Mouse (Mus musculus) monocyte, adult 2 months (primary cell): ENCODE results near the gene Slc25a28.

ENCODE experiments used
- DNase-seq, 2 experiments: peaks; one replicate each; pipeline ENCODE4 v3.0.0; 2022; ENCODE audit warnings: low spot score in 2 of 2, low read depth in 1 of 2

Slc25a28 gene

DNA sequence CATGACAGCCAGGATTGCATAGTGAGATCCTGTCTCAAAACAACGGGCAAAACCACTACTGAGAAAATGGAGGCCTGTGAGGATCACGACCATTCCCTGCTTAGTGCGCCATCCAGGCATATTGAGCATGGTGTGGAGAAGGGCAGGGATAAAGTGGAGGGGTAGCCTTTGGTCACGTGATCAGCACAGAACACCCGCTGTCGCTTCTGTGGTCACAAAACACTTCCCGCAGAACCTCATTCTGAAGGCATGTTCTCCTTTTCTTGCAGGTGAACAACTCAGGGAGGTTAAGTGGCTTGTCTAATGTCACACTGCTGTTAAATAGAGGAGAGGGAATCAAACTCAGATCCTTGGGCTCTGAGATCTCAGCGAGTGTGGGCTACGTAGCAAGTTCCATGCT is 29.2 kb downstream of the Slc25a28 start:
- no peak for DNase-seq

DNA sequence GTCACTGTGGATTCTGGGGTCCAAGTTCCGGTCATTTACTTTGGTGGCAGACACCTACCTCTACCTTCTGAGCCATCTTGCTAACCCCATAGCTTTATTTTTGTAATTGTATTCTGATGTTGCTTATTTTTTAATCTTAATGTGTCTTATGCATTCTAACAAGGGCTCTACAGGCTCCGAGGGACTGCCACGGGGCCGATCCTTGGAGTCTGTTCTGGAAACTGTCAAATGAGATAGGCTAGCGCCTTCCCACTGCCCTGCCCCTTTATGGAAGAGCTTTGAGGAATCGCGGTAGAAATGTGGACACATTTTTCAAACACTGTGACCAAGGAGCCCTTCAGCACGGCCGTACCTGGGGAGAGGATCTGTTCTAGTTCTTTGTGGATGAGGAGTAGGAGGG is 31.8 kb downstream of the Slc25a28 start:
- DNase-seq = no peak

DNA sequence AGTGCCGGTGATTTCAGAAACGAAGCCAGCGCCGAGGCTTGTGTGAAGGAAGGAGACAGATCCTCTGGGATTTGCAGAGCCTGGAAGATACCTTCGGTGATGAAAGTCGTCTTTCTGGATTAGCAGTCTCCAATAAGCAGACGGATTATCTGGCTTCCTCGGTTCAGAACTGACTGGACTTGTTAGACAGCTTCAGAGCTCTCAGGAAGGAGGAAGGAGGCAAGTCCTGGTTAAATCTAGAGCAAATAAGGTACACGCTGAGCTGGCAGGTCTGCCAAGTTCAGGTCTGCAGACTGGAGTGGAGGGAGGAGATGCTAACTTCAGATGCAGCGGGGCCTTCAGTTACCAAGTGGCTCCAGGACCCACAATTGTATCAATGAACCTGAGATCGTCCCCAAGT is 32.8 kb downstream of the Slc25a28 start:
- no peak for DNase-seq

DNA sequence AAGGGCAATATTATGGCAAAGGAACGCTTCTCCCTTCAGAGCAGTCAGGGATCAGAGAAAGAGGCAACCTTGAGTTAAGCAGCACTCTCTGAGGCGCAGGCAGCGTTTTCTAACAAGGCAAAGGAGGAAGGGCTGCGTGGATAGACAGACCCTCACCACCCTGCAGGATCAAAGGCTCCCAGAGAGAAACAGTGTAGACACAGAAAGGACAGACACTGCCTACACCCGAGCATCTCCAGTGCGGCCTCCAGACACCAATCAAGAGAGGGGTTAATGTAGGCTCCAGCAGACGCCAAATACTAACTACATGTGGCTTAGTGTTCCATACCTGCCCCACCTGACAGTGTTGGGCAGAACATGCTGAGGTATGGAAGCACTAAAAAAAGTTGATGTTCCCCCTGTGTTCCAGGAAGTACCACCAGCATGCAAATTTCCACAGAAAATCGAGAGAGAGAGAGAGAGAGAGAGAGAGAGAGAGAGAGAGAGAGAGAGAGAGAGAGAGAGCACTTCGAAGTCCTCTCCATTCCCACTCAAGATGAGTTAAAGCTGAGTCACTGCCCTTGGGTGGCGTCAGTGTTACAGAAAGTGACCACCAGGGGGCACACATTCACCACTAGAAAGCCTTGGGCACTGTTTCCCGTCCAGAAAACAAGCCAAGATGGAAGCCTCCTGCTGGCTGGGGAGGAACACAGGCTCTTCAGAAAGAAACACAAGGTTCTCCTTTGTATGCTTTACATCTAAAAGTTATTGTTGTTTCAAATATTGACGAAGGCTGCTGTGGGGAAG is 44.0 kb downstream of the Slc25a28 start:
- DNase-seq = peak; percentile 42 to 77

DNA sequence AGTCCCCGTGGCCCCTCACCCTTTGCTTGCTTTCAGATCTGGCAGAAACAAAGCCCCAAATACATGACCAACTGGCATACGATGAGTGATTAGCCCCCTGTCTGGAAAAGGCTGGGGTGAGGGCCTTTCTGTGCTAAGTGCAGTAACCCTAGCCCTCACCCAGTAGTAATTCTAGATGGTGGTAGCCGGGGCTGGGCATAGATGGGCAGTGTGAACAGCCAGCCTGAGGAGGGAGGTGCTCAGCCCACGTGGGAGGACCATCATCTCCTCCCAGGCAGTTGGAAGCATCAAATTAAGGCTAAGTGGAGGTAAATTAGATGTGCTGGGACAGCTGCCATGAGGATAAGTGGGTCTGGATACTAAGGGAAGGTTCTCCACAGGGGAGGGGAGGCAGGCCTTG is 45.6 kb downstream of the Slc25a28 start:
- DNase-seq = no peak

DNA sequence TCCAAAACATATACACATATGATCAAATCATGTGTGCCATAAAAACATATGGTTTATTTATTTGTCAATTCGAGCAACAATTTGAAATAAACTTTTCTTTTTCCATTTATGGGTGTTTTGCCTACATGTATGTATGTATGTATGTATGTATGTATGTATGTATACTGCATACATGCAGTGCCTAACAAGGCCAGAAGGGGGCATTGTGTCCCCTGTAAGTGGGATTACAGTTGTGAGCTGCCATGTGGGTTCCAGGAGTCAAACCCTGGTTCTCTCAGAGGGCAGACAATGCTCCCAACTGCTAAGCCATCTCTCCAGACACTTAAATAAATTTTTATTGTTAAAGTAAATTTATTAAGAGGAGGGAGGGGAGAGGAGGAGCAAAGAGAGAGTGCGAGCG is 47.3 kb downstream of the Slc25a28 start:
- no peak for DNase-seq

DNA sequence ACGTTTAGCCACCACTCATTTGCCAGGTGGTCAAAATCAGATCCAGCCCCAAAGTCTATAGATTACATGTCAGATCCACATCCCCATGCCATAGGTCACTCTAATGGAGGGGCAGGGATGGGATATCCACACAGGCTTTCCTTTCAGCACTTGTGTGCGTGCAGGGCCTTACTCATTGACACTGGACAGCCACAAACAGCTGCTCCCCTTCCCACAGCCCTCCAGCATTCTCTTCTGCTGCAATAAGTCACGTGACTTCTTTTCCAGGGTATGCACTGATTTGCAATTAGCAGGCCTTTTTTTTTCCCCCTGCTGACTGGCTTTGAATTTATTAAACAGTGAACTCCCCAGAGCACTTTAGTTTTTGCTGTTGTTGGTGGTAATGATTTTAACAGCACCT is 48.5 kb downstream of the Slc25a28 start:
- DNase-seq = no peak

DNA sequence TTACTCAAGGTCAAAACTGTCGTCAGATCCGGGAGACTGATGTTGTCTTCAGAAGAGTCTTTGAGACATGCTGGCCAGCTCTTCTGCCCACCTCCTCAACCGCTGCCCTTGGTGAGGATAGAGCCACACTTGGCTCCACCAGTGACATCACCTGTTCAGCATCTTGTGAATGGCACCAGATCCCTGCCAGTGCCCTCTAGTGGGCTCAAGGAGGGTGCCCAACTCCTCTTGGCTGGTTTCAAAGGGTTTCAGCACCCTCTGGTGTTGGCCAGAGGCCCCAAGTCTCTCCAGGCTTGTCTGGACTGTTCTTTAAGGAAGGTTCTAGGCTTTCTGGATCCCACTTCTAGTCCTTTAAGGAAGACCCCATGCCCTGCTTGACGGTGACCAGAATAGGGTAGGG is 50.8 kb downstream of the Slc25a28 start:
- DNase-seq = peak in 1 of 2 experiments; percentile 44

DNA sequence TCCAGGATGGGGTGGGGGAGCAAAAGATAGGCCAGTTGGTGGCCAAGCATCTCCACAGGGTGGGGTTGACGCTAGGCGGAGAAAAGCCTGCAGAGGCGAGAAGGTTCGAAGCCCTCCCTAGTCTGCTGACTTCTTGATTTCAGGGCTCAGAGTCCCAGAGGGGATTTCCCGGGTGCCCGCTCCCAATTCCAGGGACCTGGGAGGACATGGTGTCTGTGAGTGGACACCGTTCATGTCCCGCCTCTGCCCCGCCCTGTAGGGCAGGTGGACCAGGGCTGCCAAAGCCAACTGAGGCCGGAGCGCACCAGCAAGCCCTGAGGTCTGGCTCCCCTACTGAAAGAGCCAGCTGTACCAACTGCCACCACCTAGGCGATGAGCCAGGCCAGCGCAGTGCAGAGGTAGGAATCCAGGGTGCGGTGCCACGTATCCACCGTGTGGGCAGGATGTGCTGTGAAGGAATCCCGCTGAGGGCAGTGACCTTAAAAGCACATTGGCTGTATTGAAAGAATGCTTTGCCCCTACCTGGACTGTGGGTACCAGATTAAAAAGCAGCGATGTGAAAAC is 54.7 kb downstream of the Slc25a28 start:
- DNase-seq = no peak

DNA sequence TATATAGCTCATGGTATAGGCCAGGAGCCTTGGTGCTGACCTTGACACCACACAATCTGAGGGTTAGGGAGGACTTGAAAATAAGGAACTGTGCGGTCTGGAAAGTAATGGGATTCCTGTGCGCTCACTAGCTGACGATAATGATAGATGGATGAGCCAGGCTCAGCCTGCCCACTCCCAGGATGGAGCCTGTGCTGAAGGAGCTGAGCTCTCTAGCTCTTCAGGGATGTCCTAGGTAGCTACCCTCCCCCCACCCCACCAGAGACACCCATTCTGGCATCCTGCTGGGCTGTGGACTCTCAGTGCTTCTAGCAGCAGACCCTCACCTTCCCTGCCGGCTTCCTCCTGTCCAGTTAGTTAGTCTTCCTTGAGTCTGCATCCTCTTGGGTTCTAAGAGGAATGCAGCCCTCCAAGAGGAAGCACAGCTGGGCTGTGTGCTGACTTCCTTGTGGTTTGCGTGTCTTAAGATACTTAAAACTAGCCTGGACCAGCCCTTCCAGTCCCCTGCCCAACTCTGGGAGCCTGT is 56.1 kb downstream of the Slc25a28 start:
- DNase-seq = no peak

DNA sequence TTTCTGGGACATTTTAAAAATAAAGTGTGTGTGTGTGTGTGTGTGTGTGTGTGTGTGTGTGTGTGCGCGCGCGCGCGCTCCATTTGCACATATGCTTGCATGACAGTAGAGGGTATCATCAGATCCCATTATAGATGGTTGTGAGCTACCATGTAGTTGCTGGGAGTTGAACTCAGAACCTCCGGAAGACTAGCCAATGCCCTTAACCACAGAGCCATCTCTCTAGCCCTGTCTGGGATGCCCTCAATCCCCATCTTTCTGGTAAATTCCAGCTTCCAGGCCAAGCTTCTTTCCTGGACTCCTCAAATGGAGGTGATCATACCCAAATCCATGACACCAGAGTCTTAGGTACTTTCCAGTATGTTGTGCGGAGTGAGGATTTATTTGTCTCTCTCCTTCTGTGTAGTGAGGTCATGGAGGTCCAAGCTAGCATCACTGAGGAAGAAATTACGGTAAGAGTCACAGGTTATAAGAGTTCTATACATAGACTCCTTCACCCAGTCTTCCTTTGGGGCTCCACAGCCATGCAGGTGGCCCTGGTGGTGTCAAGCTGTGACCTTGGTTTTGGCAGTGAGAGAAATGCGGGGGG is 56.8 kb downstream of the Slc25a28 start:
- DNase-seq = no peak

DNA sequence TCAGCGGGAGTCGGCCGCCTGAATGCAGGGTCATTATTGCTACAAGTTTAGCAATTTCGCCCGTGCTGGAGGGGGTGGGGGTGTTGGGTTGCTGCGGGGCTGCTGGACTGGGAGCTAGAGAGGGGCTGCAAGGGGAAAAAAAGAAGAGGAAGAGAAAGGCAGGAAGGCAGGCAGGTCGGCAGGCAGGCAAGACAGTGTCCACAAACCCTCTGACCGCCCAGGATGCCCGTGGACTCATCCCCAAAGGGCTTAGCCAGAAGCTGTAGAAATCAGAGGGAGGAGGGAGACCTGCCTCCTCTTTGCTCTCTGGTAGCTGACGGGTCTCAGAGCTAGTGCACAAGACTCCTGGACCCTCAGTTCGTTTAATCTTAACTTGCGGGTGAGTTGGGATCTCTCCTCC is 57.8 kb downstream of the Slc25a28 start:
- no peak for DNase-seq

DNA sequence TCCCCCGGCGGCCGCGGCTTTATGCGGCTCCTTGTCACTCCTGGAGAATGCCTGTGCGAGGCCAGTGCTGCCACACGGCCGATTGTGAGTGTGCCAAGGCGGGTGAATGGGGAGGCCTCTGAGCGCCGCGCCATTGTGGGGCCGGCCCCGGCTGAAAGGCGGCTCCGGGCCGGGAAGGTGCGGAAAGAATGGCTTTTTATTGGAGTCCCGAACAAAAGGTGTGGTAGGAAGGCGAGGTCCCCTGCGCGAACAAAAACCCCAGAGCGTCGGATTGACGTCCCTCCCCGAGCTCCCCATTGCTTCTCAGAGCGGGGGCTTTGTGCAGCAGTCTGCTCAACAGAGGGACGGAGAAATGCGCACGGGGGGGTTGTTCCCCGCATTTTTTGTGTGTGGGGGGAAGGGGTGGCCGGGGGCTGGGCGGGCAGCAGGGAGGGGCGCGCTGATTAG is 58.2 kb downstream of the Slc25a28 start:
- DNase-seq = no peak

DNA sequence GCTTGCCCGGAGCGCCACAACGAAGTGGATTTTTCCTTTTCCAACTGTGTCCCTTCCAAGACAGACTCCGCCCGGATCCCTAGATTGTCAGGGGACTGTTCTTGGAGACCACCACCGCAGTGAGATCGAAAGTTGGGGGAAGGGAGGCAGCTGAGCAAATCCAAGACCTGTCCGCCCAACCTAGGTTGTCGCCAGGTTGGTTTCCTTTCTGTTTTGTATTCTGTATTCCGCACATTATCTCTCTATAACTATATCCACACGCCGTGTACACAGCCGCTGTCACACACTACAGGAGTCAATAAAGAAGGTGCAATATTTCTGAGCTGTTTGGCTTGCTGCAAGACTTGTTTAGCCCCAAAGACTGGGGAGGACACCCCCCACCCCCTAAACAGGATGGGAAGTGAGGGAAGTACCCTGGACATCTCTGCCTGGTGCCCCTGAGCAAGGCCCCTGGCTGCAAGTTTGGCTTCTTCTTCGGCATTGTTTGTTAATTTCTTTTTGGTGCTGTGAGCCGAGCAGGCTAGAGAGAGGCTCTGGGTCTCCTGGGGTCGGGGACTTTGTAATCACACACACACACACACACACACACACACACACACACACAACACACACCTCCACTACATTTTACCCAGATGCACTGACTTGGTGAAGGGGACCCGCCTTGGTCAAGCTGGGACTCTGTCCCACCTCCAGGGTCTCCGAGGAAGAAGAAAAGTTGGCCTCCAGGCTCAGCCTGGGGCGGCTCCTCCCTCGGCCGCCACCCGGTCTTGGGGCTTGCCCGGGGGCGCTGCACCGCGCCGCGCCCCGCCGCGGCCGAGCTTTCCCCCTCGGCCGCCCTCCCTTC is 58.9 kb downstream of the Slc25a28 start:
- no peak for DNase-seq

DNA sequence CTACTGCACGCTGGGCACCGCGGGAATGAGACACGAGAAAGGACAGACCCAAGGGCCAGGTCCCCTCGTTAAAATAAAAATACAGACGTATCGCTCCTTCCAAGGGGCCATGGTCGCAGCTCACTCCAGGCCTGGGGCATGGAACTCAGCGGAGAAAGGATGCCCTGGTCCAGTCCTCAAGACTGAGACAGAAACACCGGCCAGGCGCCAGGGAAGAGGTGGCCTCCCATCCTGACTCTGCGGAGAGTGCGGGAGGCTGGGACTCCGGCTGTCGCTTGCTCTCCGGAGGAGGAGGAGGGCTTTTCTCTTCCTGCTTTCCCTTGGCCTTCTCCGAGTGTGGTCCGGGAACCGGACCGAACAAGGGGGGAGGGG is 59.6 kb downstream of the Slc25a28 start:
- DNase-seq = no peak

DNA sequence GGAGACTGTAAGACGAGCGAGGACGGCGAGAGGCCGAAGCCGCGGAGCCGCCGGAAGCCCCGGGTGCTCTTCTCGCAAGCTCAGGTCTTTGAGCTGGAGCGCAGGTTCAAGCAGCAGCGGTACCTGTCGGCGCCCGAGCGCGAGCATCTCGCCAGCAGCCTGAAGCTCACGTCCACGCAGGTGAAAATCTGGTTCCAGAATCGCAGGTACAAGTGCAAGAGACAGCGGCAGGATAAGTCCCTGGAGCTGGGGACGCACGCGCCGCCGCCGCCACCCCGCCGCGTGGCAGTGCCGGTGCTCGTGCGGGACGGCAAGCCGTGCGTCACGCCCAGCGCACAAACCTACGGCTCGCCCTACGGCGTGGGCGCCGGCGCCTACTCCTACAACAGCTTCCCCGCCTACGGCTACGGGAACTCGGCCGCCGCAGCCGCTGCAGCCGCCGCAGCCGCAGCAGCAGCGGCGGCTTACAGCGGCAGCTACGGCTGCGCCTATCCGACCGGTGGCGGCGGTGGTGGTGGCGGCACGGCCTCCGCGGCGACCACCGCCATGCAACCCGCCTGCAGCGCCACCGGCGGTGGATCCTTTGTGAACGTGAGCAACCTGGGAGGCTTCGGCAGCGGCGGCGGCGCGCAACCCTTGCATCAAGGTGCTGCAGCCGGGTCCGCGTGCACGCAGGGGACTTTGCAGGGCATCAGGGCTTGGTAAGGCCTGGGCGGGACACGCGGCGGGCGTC is 60.2 kb downstream of the Slc25a28 start:
- no peak for DNase-seq
